Mouse (Mus musculus) stomach, embryonic 14.5 days (tissue): Measurements from ENCODE around the gene Sox5. TPM values are rescaled to one million over a fixed set of nuclear protein-coding genes. Genes with fewer than 3 reads are reported as not detected.

ENCODE experiments used
- ATAC-seq: fragments of 200-750 bp; cut with Nextera tagmentation; 2 replicates; pipeline ENCODE4 v1.8.0; 2017; ENCODE audit warnings: low read depth, moderate TSS enrichment; ENCODE audit not compliant: insufficient number of reproducible peaks, insufficient read depth, low FRiP score
- H3K27ac ChIP-seq: fragments of 300-500 bp; sonication (generic); 2 replicates; pipeline ENCODE4 v1.5.1; 2014; ENCODE audit warnings: mild to moderate bottlenecking, low read length, moderate library complexity, mixed read lengths
- H3K27me3 ChIP-seq: fragments of 300-500 bp; sonication (generic); 2 replicates; pipeline ENCODE4 v1.6.1; 2014; ENCODE audit warnings: low read length, control low read depth, mixed read lengths; ENCODE audit not compliant: control insufficient read depth, insufficient read depth
- H3K36me3 ChIP-seq: fragments of 300-500 bp; sonication (generic); 2 replicates; pipeline ENCODE4 v1.6.1; 2014; ENCODE audit warnings: mild to moderate bottlenecking, control low read depth, low read length, moderate library complexity, mixed read lengths; ENCODE audit not compliant: control insufficient read depth, insufficient read depth
- H3K4me1 ChIP-seq: fragments of 300-500 bp; sonication (generic); 2 replicates; pipeline ENCODE4 v1.6.1; 2014; ENCODE audit warnings: low read length, control low read depth, mixed read lengths; ENCODE audit not compliant: control insufficient read depth, insufficient read depth
- H3K4me2 ChIP-seq: fragments of 300-500 bp; sonication (generic); replicated peaks from 2 replicates; pipeline ENCODE4 v1.6.1; 2014; ENCODE audit warnings: low read depth, low read length, control low read depth
- H3K4me3 ChIP-seq: fragments of 300-500 bp; sonication (generic); 2 replicates; pipeline ENCODE4 v1.5.1; 2014; ENCODE audit warnings: low read depth, low read length, control low read depth
- H3K9ac ChIP-seq: fragments of 300-500 bp; sonication (generic); replicated peaks from 2 replicates; pipeline ENCODE4 v1.6.1; 2014; ENCODE audit warnings: low read depth, mild to moderate bottlenecking, control low read depth, low read length, moderate library complexity, mixed read lengths
- H3K9me3 ChIP-seq: fragments of 300-500 bp; sonication (generic); 2 replicates; pipeline ENCODE4 v1.6.1; 2016; ENCODE audit warnings: low read depth, low read length, control low read depth; ENCODE audit not compliant: control insufficient read depth
- WGBS: fragments of 180-500 bp; shearing (Covaris S2); extraction: QIAGEN DNeasy Blood & Tissue Kit; methylation state at CpG from one replicate; pipeline ENCODE4 v1.1.7; 2014; 5-methylcytosine and 5-hydroxymethylcytosine counted together
- polyA plus RNA-seq: library from polyadenylated mRNA; unstranded; fragments of >200 nt; fragmentation: Nextera tagmentation; extraction: Ambion mirVana; gene quantifications from 2 replicates; pipeline ENCODE4 v1.2.1, GENCODE M21; 2014

The Sox5 gene
- polyA plus RNA-seq, 1 experiment from 2014 or later: 30.3 TPM

GRCm38 (mm10) chr6:144445761-144446373 lies 335.9 kb downstream of the Sox5 start:
- ATAC-seq: no peak
- Histone ChIP-seq H3K4me2 (no peak overlapping the region), H3K9ac (no peak overlapping the region), H3K9me3 (no peaks in the 10 kb centered on the region), H3K4me3 (no peak overlapping the region), H3K27ac (no peak overlapping the region), H3K4me1 (no peaks in the 10 kb centered on the region), H3K36me3 (no peaks in the 10 kb centered on the region), H3K27me3 (no peaks in the 10 kb centered on the region)
- WGBS: 71% methylated on average over 8 of the region's 8 CpGs

- Histone ChIP-seq H3K36me3 (no peaks in the 10 kb centered on the region), H3K27me3 (no peaks in the 10 kb centered on the region), H3K4me1 (no peaks in the 10 kb centered on the region), H3K4me3 (no peak overlapping the region), H3K4me2 (no peak overlapping the region), H3K9ac (no peak overlapping the region), H3K27ac (no peak overlapping the region), H3K9me3 (no peaks in the 10 kb centered on the region)
- WGBS: 75% methylated on average over 5 of the region's 5 CpGs
- no peak for ATAC-seq
Observed at GRCm38 (mm10) chr6:144444367-144444766, 337.4 kb downstream of the Sox5 start.

GRCm38 (mm10) chr6:144443681-144444080 lies 338.1 kb downstream of the Sox5 start:
- no peak overlapping the region for H3K4me2 ChIP-seq
- ATAC-seq: no peak
- no peaks in the 10 kb centered on the region for H3K36me3 ChIP-seq
- no peak overlapping the region for H3K4me3 ChIP-seq
- 60% methylated on average over 1 of the region's 1 CpGs for WGBS
- H3K27me3 ChIP-seq: no peaks in the 10 kb centered on the region
- H3K9ac ChIP-seq: no peak overlapping the region
- H3K4me1 ChIP-seq: no peaks in the 10 kb centered on the region
- no peak overlapping the region for H3K27ac ChIP-seq
- H3K9me3 ChIP-seq: no peaks in the 10 kb centered on the region

- Histone ChIP-seq H3K4me1 (no peaks in the 10 kb centered on the region), H3K9me3 (no peaks in the 10 kb centered on the region), H3K27me3 (no peaks in the 10 kb centered on the region), H3K27ac (no peak overlapping the region), H3K36me3 (no peaks in the 10 kb centered on the region), H3K4me3 (no peak overlapping the region), H3K4me2 (no peak overlapping the region), H3K9ac (no peak overlapping the region)
- no peak for ATAC-seq
- 62% methylated on average over 5 of the region's 5 CpGs for WGBS
Observed at GRCm38 (mm10) chr6:144429276-144429675, 352.5 kb downstream of the Sox5 start.

GRCm38 (mm10) chr6:144408030-144408429 lies 373.7 kb downstream of the Sox5 start:
- no peak overlapping the region for H3K4me2 ChIP-seq
- H3K4me3 ChIP-seq: no peak overlapping the region
- ATAC-seq: no peak
- no peak overlapping the region for H3K27ac ChIP-seq
- 84% methylated on average over 3 of the region's 3 CpGs for WGBS
- H3K36me3 ChIP-seq: no peaks in the 10 kb centered on the region
- H3K9me3 ChIP-seq: no peaks in the 10 kb centered on the region
- H3K27me3 ChIP-seq: no peaks in the 10 kb centered on the region
- no peaks in the 10 kb centered on the region for H3K4me1 ChIP-seq
- no peak overlapping the region for H3K9ac ChIP-seq

- Histone ChIP-seq H3K27me3 (no peaks in the 10 kb centered on the region), H3K9ac (no peak overlapping the region)
Observed at GRCm38 (mm10) chr6:144398115-144398514, 383.7 kb downstream of the Sox5 start.

GRCm38 (mm10) chr6:144393151-144393550 lies 388.6 kb downstream of the Sox5 start:
- Histone ChIP-seq H3K36me3 (no peaks in the 10 kb centered on the region), H3K27ac (no peak overlapping the region), H3K4me2 (no peak overlapping the region), H3K9ac (no peak overlapping the region), H3K27me3 (no peaks in the 10 kb centered on the region), H3K9me3 (no peaks in the 10 kb centered on the region), H3K4me1 (no peaks in the 10 kb centered on the region; the same call in 1 of the 2 replicates), H3K4me3 (no peak overlapping the region)
- no peak for ATAC-seq
- 76% methylated on average over 6 of the region's 6 CpGs for WGBS

More at GRCm38 (mm10) chr6:144398115-144398514, 383.7 kb downstream of the Sox5 start:
- ATAC-seq: no peak
- Histone ChIP-seq H3K4me1 (no peaks in the 10 kb centered on the region; the same call in 1 of the 2 replicates), H3K4me2 (0 out of 2 replicates have a peak overlapping the region, but pooled peaks have one; percentile 5), H3K27ac (no peak overlapping the region), H3K4me3 (no peak overlapping the region), H3K9me3 (no peaks in the 10 kb centered on the region), H3K36me3 (no peaks in the 10 kb centered on the region)
- WGBS: 23% methylated on average over 10 of the region's 10 CpGs

GRCm38 (mm10) chr6:144389333-144390054 lies 392.3 kb downstream of the Sox5 start:
- H3K4me2 ChIP-seq: no peak overlapping the region
- H3K4me3 ChIP-seq: no peak overlapping the region
- no peaks in the 10 kb centered on the region for H3K36me3 ChIP-seq
- no peaks in the 10 kb centered on the region for H3K4me1 ChIP-seq
- H3K27ac ChIP-seq: no peak overlapping the region
- WGBS: 87% methylated on average over 14 of the region's 14 CpGs
- H3K9me3 ChIP-seq: no peaks in the 10 kb centered on the region
- no peaks in the 10 kb centered on the region for H3K27me3 ChIP-seq
- no peak overlapping the region for H3K9ac ChIP-seq
- ATAC-seq: no peak
